Mouse (Mus musculus) myocyte (in vitro differentiated cells): ENCODE results near the gene Col13a1.

Experiments used
- POLR2A ChIP-seq: IDR thresholded peaks from one replicate; pipeline ENCODE4 v1.6.1; 2011; ENCODE audit warnings: low read depth, mild to moderate bottlenecking, control low read depth, moderate library complexity; ENCODE audit not compliant: insufficient read length
- SRF ChIP-seq: IDR thresholded peaks from one replicate; pipeline ENCODE4 v1.6.1; 2011; ENCODE audit warnings: low read depth; ENCODE audit not compliant: control insufficient read depth, insufficient read length

- no peak for TF ChIP-seq POLR2A
- no peak for TF ChIP-seq SRF
Measured at GRCm38 (mm10) chr10:61978112-61978865, 619 bp downstream of the Col13a1 start.
